Mouse (Mus musculus) spleen, adult 2 months (tissue): ENCODE data around the gene Gm13271.

ENCODE experiments used
- CTCF ChIP-seq: fragments of 200-500 bp; IDR thresholded peaks from 2 replicates; pipeline ENCODE4 v1.5.1; 2011; ENCODE audit warnings: mild to moderate bottlenecking, inconsistent platforms; ENCODE audit not compliant: insufficient read depth, insufficient read length, insufficient replicate concordance; ENCODE audit errors: extremely low read depth
- POLR2A ChIP-seq: fragments of 200-500 bp; IDR thresholded peaks from 2 replicates; pipeline ENCODE4 v1.6.1; 2011; ENCODE audit warnings: low read depth, low read length, inconsistent platforms

DNA sequence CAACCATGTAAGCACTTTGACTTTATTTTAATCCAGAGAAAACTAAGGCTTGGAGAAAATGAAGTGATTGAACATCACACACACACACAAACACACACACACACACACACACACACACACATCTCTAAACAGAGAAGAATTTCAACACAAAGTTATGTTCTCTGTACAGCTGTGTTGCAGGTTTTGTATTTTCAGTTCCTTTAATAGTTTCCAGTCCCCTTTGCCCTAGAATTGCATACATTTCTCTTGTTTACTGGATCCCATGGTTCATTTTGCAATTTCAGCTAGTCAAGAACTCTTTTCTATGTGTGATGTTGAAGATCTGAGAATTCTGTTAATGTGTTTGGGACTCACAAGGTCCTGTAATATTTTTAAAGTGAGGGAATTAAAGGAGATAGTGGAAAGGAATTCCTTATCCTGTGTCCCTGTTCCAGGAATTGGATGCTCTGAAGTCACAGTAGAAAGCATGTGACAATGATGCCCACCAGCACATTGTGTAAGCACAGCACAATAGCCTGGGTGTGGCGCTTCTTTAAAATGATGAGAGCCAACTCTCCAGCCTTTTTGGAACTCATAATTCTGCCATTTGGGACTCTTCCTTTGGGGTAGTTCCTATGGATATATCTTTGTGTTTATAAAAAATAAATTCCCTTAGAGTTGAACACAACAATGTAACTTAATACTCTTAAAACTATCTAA is 47.4 kb upstream of the Gm13271 start:
- no peak for TF ChIP-seq CTCF
- no peak for TF ChIP-seq POLR2A
